Mouse (Mus musculus): Measurements from ENCODE around the gene Gpc6. TPM values are rescaled to one million over a fixed set of nuclear protein-coding genes. Genes with fewer than 3 reads are reported as not detected.

Gpc6 gene
- total and polyA plus RNA-seq, 3 experiments, result not detected

DNA sequence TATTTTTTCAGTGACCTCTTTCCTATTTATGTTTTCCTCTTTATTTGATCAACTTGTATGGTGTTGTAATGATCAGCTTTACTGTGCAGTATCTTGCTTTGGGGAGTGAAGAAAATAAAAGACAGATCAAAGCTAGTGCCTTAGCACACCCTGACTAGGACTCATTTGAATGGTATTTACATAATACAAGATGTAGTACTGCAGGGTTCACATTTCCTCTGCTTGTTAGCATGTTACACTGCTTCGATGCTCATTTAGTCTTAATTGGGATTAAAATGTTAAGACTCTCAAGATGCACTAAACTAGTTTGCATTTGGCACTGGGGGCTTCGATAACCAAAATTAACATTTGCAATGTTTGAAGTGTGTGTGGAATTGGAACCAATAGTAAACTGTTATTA, 803.6 kb downstream of the Gpc6 start:
- Histone ChIP-seq H3K79me2 (ENCODE audit: control insufficient read depth, insufficient read depth, low read length, poor library complexity) (no peaks in the 10 kb centered on the region), H3K4me3 (ENCODE audit: control insufficient read depth in 1 of 2, insufficient read depth in 1 of 2, low read depth in 2 of 2, low read length in 2 of 2) (no peak overlapping the region), H3K27me3 (ENCODE audit: control insufficient read depth in 1 of 2, insufficient read depth in 2 of 2, low read length in 2 of 2) (no peaks in the 10 kb centered on the region), H3K9me3 (replicated peaks; ENCODE audit: insufficient read depth, low read length) (no peaks in the 10 kb centered on the region), H3K4me1 (ENCODE audit: control insufficient read depth in 1 of 2, insufficient read depth in 2 of 2, low read length in 2 of 2) (no peaks in the 10 kb centered on the region), H3K27ac (ENCODE audit: control insufficient read depth, low read depth, low read length) (no peak overlapping the region), H3K36me3 (ENCODE audit: control insufficient read depth in 1 of 2, insufficient read depth in 2 of 2, low read length in 2 of 2) (no peaks in the 10 kb centered on the region), H3K9ac (ENCODE audit: control insufficient read depth, low read depth, low read length, poor library complexity, severe bottlenecking) (no peak overlapping the region)
- DNase-seq (ENCODE audit: low read depth, low spot score), result no peak
- TF ChIP-seq MEF2A (IDR thresholded peaks at IDR 0.05; ENCODE audit: extremely low read depth, insufficient replicate concordance, low read depth, low read length, poor library complexity, severe bottlenecking) (no peak), POLR2AphosphoS2 (IDR thresholded peaks at IDR 0.05; ENCODE audit: low read length) (no peak), MAX (IDR thresholded peaks at IDR 0.05; ENCODE audit: low read length) (no peak), GATA1 (IDR thresholded peaks at IDR 0.05; ENCODE audit: low read depth, low read length) (no peak), USF1 (IDR thresholded peaks at IDR 0.05; ENCODE audit: low read depth, low read length) (no peak), POLR2AphosphoS5 (IDR thresholded peaks at IDR 0.05; ENCODE audit: borderline replicate concordance, low read depth, low read length) (no peak), EP300 (IDR thresholded peaks at IDR 0.05; ENCODE audit: low read depth in 1 of 2, low read length in 2 of 2) (no peak), ETS1 (IDR thresholded peaks at IDR 0.05; ENCODE audit: low read depth, low read length) (no peak), KAT2A (conservative IDR thresholded peaks at IDR 0.05; ENCODE audit: low read depth, low read length) (no peak), NELFE (IDR thresholded peaks at IDR 0.05; ENCODE audit: low read depth, low read length) (no peak), TAL1 (IDR thresholded peaks at IDR 0.05; ENCODE audit: low read length) (no peak), CHD2 (IDR thresholded peaks at IDR 0.05; ENCODE audit: low read length) (no peak), JUND (IDR thresholded peaks at IDR 0.05; ENCODE audit: low read depth, low read length) (no peak), TCF12 (IDR thresholded peaks at IDR 0.05; ENCODE audit: low read depth, low read length) (no peak), ZC3H11A (IDR thresholded peaks at IDR 0.05; ENCODE audit: low read depth, low read length) (no peak), HCFC1 (IDR thresholded peaks at IDR 0.05; ENCODE audit: low read depth, low read length) (no peak), MAZ (IDR thresholded peaks at IDR 0.05; ENCODE audit: low read depth, low read length) (no peak), MYC (IDR thresholded peaks at IDR 0.05; ENCODE audit: low read depth, low read length) (no peak), POLR2A (IDR thresholded peaks at IDR 0.05; ENCODE audit: control insufficient read depth in 1 of 2, insufficient read depth in 1 of 2, low read depth in 1 of 2, low read length in 2 of 2, poor library complexity in 1 of 2) (no peak), MYB (IDR thresholded peaks at IDR 0.05; ENCODE audit: low read depth, low read length) (no peak)

DNA sequence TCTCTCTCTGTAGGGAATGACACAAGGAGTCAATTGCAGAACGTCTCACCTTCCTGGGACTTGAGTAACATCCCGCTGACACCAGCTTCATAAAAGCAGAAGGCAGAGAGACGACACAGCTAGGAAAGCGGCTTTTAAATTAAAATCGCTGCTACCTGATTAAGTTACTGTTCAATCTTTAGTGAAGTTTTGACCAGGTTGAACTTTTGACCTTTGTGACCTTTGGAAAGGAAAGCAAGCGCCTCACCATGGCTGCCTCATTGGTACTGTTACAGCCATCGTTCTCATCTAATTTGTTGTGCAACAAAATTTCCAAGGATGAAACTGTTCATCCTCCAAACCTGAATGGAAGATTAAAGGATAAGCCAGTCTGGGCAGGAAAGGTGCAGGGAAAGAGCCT, 830.1 kb downstream of the Gpc6 start:
- no peak for TF ChIP-seq HCFC1 (IDR thresholded peaks at IDR 0.05; ENCODE audit: low read depth, low read length)
- TF ChIP-seq SIN3A (IDR thresholded peaks at IDR 0.05; ENCODE audit: low read length), result no peak
- TF ChIP-seq MXI1 (IDR thresholded peaks at IDR 0.05; ENCODE audit: low read depth, low read length), result no peak
- TF ChIP-seq RCOR1 (IDR thresholded peaks at IDR 0.05; ENCODE audit: low read depth, low read length), result no peak
- no peak for TF ChIP-seq SMC3 (IDR thresholded peaks at IDR 0.05; ENCODE audit: low read depth, low read length)
- TF ChIP-seq ZMIZ1 (IDR thresholded peaks at IDR 0.05; ENCODE audit: low read depth, low read length), result no peak
- TF ChIP-seq MYC (IDR thresholded peaks at IDR 0.05; ENCODE audit: low read depth, low read length), result no peak
- H3K27me3 ChIP-seq (ENCODE audit: control insufficient read depth in 1 of 2, insufficient read depth in 2 of 2, low read length in 2 of 2), result no peaks in the 10 kb centered on the region
- no peaks in the 10 kb centered on the region for H3K79me2 ChIP-seq (ENCODE audit: control insufficient read depth, insufficient read depth, low read length, poor library complexity)
- H3K36me3 ChIP-seq (ENCODE audit: control insufficient read depth in 1 of 2, insufficient read depth in 2 of 2, low read length in 2 of 2), result no peaks in the 10 kb centered on the region
- no peak overlapping the region for H3K4me3 ChIP-seq (ENCODE audit: control insufficient read depth in 1 of 2, insufficient read depth in 1 of 2, low read depth in 2 of 2, low read length in 2 of 2)
- no peak overlapping the region for H3K9ac ChIP-seq (ENCODE audit: control insufficient read depth, low read depth, low read length, poor library complexity, severe bottlenecking)
- H3K4me1 ChIP-seq (ENCODE audit: control insufficient read depth in 1 of 2, insufficient read depth in 2 of 2, low read length in 2 of 2), result no peaks in the 10 kb centered on the region
- H3K27ac ChIP-seq (ENCODE audit: control insufficient read depth, low read depth, low read length), result no peak overlapping the region
- DNase-seq (ENCODE audit: low read depth, low spot score), result no peak
- no peaks in the 10 kb centered on the region for H3K9me3 ChIP-seq (replicated peaks; ENCODE audit: insufficient read depth, low read length)
